Mouse (Mus musculus): ENCODE results near the gene Sox11. TPM values are rescaled to one million over a fixed set of nuclear protein-coding genes. Genes with fewer than 3 reads are reported as not detected.

The Sox11 gene
- polyA plus RNA-seq, 1 experiment from 2014 or later, result 278 TPM

DNA sequence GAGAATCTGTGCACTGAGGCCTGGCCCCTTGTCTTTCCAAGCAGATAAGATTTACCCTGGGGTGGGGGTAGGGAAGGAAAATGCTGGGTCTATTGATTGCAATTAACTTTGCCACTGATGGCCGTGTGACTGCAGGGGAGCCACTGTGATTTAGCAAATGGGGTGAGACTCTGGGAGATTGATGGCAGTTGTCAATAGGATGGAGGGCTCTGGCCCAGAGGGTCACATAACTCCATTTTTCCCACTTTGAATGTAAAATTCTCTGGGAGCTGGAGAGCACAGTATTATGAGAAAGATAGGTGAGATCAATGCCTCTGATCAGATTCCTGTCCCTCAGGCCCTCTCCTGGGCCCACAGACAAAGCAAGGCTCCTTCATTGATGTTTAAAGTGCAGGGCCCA lies 49.2 kb downstream of the Sox11 start:
- peaks cover 13% of the 10 kb centered on the region for H3K4me1 ChIP-seq (replicated peaks)
- WGBS, result 28% methylated on average over 1 of the region's 1 CpGs
- no peak overlapping the region for H3K9ac ChIP-seq
- no peaks in the 10 kb centered on the region for H3K9me3 ChIP-seq
- no peak for ATAC-seq (ENCODE audit: low FRiP score, low read depth)
- H3K4me3 ChIP-seq, result no peak overlapping the region
- H3K36me3 ChIP-seq, result no peaks in the 10 kb centered on the region
- no peak overlapping the region for H3K4me2 ChIP-seq
- H3K27ac ChIP-seq (replicated peaks), result no peak overlapping the region
- H3K27me3 ChIP-seq, result no peaks in the 10 kb centered on the region
